Mouse (Mus musculus): Measurements from ENCODE around the gene Heg1. TPM values are rescaled to one million over a fixed set of nuclear protein-coding genes. Genes with fewer than 3 reads are reported as not detected.

Heg1 gene
- polyA plus RNA-seq, 1 experiment from 2014 or later, result 30.5 TPM

GRCm38 (mm10) chr16:33795106-33795505 is 110.9 kb downstream of the Heg1 start:
- WGBS, result 69% methylated on average over 4 of the region's 4 CpGs

GRCm38 (mm10) chr16:33795887-33796286 is 111.7 kb downstream of the Heg1 start:
- H3K9me3 ChIP-seq (replicated peaks), result no peaks in the 10 kb centered on the region
- no peaks in the 10 kb centered on the region for H3K36me3 ChIP-seq
- H3K4me2 ChIP-seq, result no peak overlapping the region
- H3K27me3 ChIP-seq, result no peaks in the 10 kb centered on the region
- no peaks in the 10 kb centered on the region for H3K4me1 ChIP-seq (replicated peaks)
- H3K4me3 ChIP-seq, result no peak overlapping the region
- no peak for ATAC-seq (replicated peaks; ENCODE audit: insufficient number of reproducible peaks, insufficient read depth, low FRiP score, low read depth)
- no peak overlapping the region for H3K27ac ChIP-seq
- no peak overlapping the region for H3K9ac ChIP-seq
- 70% methylated on average over 6 of the region's 6 CpGs for WGBS

More at GRCm38 (mm10) chr16:33795106-33795505, 110.9 kb downstream of the Heg1 start:
- Histone ChIP-seq H3K4me2 (no peak overlapping the region), H3K36me3 (no peaks in the 10 kb centered on the region), H3K27ac (no peak overlapping the region), H3K4me1 (replicated peaks) (no peaks in the 10 kb centered on the region), H3K9me3 (replicated peaks) (no peaks in the 10 kb centered on the region), H3K4me3 (no peak overlapping the region), H3K9ac (no peak overlapping the region), H3K27me3 (no peaks in the 10 kb centered on the region)
- ATAC-seq (replicated peaks; ENCODE audit: insufficient number of reproducible peaks, insufficient read depth, low FRiP score, low read depth), result no peak

DNA sequence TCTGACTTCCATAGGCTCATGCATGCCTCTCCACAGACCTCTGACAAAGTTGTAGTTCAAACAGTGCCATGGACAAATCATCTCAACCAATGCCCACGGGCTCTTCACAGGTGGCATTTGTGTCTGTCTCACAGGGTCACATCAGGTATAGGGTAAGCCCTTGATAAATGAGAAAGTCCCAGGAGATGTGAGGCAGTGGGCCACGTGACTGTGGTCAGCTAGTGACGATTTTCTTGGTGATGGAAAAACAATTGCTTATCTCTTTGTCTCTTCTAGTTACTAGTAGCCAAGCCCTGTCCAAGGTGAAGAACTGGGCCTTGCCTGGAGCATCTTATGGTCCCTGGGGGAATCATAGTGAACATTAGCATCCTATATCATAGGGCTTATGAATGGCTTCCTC is 112.6 kb downstream of the Heg1 start:
- H3K4me2 ChIP-seq, result no peak overlapping the region
- no peak overlapping the region for H3K4me3 ChIP-seq
- H3K27me3 ChIP-seq, result no peaks in the 10 kb centered on the region
- no peaks in the 10 kb centered on the region for H3K9me3 ChIP-seq (replicated peaks)
- H3K36me3 ChIP-seq, result no peaks in the 10 kb centered on the region
- no peak overlapping the region for H3K27ac ChIP-seq
- H3K9ac ChIP-seq, result no peak overlapping the region
- WGBS, result 69% methylated on average over 3 of the region's 3 CpGs
- no peaks in the 10 kb centered on the region for H3K4me1 ChIP-seq (replicated peaks)
- ATAC-seq (replicated peaks; ENCODE audit: insufficient number of reproducible peaks, insufficient read depth, low FRiP score, low read depth), result no peak

DNA sequence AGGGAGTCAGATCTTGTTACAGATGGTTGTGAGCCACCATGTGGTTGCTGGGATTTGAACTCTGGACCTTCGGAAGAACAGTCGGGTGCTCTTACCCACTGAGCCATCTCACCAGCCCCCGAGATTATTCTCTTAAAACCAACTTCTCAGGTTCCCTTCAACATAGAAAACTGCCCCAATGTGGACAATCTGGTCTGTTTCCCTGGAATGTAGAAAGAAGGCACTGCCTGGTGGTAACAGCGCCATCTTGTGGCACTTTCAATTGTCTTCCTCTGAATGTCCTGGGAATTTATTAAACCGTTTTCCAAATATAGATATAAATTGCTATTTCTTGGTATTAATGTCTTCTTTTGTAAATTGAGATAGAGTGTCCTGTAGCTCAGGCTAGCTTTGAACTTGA is 113.7 kb downstream of the Heg1 start:
- no peaks in the 10 kb centered on the region for H3K9me3 ChIP-seq (replicated peaks)
- no peak for ATAC-seq (replicated peaks; ENCODE audit: insufficient number of reproducible peaks, insufficient read depth, low FRiP score, low read depth)
- no peak overlapping the region for H3K27ac ChIP-seq
- H3K4me1 ChIP-seq (replicated peaks), result no peaks in the 10 kb centered on the region
- H3K36me3 ChIP-seq, result no peaks in the 10 kb centered on the region
- WGBS, result 44% methylated on average over 5 of the region's 5 CpGs
- no peaks in the 10 kb centered on the region for H3K27me3 ChIP-seq
- no peak overlapping the region for H3K4me3 ChIP-seq
- H3K4me2 ChIP-seq, result no peak overlapping the region
- no peak overlapping the region for H3K9ac ChIP-seq

DNA sequence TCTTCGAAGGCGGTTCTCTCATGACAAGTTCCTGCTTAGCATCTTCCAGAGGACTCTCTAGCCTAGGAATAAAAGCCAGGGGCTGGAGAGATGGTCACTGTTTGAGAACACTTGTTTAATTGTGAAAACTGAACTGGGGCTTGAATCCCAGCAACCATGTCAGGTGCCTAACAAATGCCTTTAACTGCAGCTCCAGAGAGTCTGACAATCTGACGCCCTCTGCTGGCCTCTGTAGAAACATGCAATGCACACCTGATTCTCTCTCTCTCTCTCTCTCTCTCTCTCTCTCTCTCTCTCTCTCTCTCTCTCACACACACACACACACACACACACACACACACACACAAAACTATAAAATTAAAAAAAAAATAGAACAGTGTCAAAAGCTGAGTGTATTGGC is 125.8 kb downstream of the Heg1 start:
- H3K9ac ChIP-seq, result no peak overlapping the region
- no peaks in the 10 kb centered on the region for H3K4me1 ChIP-seq (replicated peaks)
- 68% methylated on average over 3 of the region's 3 CpGs for WGBS
- no peaks in the 10 kb centered on the region for H3K9me3 ChIP-seq (replicated peaks)
- ATAC-seq (replicated peaks; ENCODE audit: insufficient number of reproducible peaks, insufficient read depth, low FRiP score, low read depth), result no peak
- no peak overlapping the region for H3K4me3 ChIP-seq
- no peak overlapping the region for H3K4me2 ChIP-seq
- H3K27ac ChIP-seq, result no peak overlapping the region
- H3K36me3 ChIP-seq, result no peaks in the 10 kb centered on the region
- H3K27me3 ChIP-seq, result no peaks in the 10 kb centered on the region

DNA sequence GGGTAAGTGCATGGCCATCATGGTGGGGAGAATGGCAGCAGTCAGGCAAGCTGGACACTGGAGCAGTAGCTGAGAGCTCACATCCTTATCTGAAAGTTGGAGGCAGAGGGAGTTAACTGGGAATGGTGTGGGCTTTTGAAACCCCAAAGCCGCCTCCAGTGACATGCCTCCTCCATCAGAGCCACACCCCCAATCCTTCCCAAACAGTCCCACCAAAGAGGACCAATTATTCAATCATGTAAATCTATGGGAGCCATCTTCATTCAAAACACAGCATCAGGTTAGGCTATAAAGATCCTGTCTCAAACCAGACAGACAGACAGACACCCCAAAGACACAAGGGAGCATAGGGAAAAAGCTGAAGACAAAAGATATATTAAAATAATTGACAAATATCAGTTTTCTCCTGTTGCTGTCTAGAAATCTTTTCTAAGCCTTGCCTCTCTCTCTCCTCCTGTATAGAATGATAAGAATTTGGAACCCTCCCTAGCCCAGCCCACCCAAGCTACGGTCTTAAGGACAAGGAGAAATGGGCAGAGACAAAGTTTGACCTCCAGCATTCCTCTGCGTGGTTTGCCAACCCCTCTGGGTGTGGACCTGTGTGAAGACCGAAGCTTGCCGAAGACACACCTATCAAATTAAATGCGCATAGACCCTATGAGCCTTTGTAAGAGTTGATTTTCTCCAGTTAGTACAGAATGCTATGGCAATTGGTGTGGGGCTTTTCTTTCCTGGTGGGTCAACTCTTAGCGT is 134.4 kb downstream of the Heg1 start:
- Histone ChIP-seq H3K36me3 (no peaks in the 10 kb centered on the region), H3K9ac (no peak overlapping the region), H3K4me1 (replicated peaks) (0 out of 2 replicates have a peak, but pooled peaks cover 4% of the 10 kb centered on the region), H3K4me3 (no peak overlapping the region), H3K27me3 (0 out of 2 replicates have a peak, but pooled peaks cover 6% of the 10 kb centered on the region), H3K4me2 (no peak overlapping the region), H3K27ac (no peak overlapping the region), H3K9me3 (replicated peaks) (no peaks in the 10 kb centered on the region)
- no peak for ATAC-seq (replicated peaks; ENCODE audit: insufficient number of reproducible peaks, insufficient read depth, low FRiP score, low read depth)
- 80% methylated on average over 7 of the region's 7 CpGs for WGBS

DNA sequence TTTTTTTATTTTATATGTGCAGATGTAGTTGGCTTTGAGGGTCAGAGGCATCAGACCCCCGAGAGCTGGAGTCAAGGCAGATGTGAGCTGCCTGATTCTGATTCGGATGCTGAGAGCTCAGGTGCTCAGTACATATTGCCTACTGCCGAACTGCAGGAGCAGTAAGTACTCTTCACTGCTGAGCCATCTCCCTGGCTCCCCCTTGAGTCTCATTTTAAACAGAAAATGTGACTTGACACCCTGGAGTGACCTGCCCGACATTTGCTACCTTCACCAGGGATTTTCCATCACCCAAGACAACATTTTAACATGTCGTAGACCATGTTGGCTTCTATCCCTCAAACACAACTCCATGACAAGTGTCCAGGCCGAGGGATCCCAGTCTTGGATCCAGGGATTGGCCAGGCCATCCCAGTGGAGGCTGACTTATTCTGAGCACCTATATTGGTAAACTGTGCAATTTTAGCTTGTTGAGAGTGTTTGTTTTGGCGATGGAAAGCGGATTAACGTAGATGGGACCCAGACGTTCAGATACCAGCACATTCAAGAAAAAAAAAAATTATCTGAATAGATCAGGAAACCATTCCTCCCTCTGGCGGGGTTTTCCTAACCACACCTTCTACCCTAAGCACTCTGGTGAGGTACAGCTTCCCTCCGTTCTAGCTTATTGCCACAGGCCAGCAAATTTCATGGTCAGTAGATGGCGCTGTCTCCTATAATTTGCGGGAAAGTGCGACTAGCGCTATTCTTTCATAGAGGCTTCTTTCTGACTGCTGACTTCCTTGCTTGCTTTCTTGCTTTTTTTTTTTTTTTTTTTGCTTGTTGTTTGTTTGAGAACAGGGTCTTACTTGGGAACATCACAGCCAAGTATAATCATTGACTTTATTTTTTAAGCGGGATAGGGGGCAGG is 136.4 kb downstream of the Heg1 start:
- no peak overlapping the region for H3K4me2 ChIP-seq
- H3K9ac ChIP-seq, result no peak overlapping the region
- H3K4me1 ChIP-seq (replicated peaks), result 0 out of 2 replicates have a peak, but pooled peaks cover 4% of the 10 kb centered on the region
- H3K4me3 ChIP-seq, result no peak overlapping the region
- H3K27me3 ChIP-seq, result 0 out of 2 replicates have a peak, but pooled peaks cover 6% of the 10 kb centered on the region
- no peak for ATAC-seq (replicated peaks; ENCODE audit: insufficient number of reproducible peaks, insufficient read depth, low FRiP score, low read depth)
- H3K9me3 ChIP-seq (replicated peaks), result no peaks in the 10 kb centered on the region
- 17% methylated on average over 17 of the region's 17 CpGs for WGBS
- H3K27ac ChIP-seq, result no peak overlapping the region
- H3K36me3 ChIP-seq, result no peaks in the 10 kb centered on the region

Other genes with a start within 250 kb of the Heg1 start
- gene Slc12a8, start 167.0 kb upstream of the Heg1 start, polyA plus RNA-seq (2015; fragmentation: Nextera tagmentation; extraction: Ambion mirVana), result 1.0 and 1.3 TPM in 2 replicates
- 0.06 and 0.18 TPM in 2 replicates for gene Muc13, start 109.7 kb downstream of the Heg1 start, polyA plus RNA-seq (2015; fragmentation: Nextera tagmentation; extraction: Ambion mirVana)
- 61.4 and 80.2 TPM in 2 replicates for gene Itgb5, start 145.3 kb downstream of the Heg1 start, polyA plus RNA-seq (2015; fragmentation: Nextera tagmentation; extraction: Ambion mirVana)

All from heart, embryonic 15.5 days (tissue).